Mouse (Mus musculus) brain, embryonic 18.5 days (tissue): ENCODE measurements at regions not wholly inside any gene's neighbourhood (a gene's known extent, or its start where the extent isn't known, plus 50 kb on each side); places are given as distances from the start of the nearest gene placed in this dataset.

ENCODE experiments used
- DNase-seq: peaks from one replicate; pipeline ENCODE4 v3.0.0-alpha.2; 2012; ENCODE audit warnings: low read depth, low spot score

GRCm38 (mm10) chr11:40624126-40624778 lies 70.8 kb downstream of the Mat2b start:
- DNase-seq, result no peak

DNA sequence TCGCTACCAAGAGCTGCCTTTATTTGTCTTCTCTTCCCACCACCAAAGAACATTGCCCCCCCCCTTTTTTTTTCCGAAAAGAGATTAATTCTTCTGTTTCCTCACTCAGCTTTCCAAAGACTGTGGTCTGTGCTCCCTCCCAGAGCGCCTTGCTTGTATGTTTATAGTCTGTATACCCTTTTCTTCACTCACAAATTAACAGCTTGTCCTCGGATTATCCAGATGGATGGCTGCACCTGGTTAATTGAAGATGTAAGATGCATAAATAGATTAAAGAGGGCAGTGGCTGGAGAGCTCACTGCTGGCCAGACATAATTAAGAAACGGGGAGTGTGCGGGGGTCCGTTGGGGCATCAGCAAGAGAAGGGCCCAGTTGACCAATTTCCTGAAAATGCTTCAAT lies 75.0 kb downstream of the Mat2b start:
- DNase-seq, result no peak

- no peak for DNase-seq
These were observed 92.0 kb downstream of the Mat2b start for GRCm38 (mm10) chr11:40603008-40603407.

DNA sequence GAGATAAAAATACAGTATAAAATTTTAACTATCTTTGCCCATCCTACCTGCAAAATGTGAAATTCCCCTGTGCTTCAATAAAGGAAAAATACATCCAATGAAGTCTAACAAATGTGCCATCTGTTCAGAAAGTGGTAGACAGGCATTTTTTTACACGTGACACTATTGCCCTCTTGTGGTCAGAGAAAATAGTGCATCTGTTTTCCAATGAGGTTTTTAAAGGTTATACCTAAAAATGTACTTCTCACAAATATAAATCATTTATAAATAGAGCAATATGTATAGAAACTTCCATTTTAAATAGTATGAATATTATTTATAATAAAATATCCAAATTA lies 93.5 kb downstream of the Mat2b start:
- DNase-seq, result no peak

DNA sequence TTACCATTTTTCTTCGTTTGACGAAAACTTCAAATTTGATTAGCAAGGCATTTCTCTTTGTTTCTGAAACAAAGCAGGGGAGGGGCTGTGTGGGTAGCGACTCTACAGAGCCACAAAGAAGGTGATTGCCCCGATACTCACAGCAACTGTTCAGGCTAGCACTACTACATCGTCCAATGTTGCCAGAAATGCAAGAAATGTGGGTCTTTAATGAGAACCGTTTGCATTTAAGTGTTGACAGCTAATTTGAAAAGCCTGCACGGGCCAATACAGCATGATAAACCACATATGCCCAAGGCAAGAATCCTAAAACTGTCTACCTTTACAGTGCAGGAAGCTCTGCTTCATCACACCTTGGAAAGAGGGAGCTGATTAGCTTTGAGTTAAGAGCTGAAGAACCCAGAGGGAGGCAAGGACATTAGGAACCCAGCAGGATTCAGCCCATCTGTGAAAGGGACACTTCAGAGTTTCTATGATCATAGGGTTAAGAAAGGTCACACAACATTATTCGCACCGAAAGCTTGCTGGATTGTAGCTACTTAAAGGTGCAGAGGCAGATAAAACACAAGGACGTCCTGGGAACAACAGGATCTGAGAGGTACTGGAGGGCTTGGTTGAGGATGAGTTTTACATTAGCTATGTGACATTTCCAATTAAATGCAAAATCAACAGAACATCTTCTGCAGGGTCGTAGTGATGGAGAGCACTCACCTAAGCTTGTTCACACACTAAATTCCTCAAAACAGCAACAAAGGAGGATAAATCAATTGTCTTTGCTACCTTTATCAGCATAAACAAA lies 94.0 kb downstream of the Mat2b start:
- DNase-seq, result no peak

- no peak for DNase-seq
These were observed 94.8 kb downstream of the Mat2b start for GRCm38 (mm10) chr11:40599956-40600772.

DNA sequence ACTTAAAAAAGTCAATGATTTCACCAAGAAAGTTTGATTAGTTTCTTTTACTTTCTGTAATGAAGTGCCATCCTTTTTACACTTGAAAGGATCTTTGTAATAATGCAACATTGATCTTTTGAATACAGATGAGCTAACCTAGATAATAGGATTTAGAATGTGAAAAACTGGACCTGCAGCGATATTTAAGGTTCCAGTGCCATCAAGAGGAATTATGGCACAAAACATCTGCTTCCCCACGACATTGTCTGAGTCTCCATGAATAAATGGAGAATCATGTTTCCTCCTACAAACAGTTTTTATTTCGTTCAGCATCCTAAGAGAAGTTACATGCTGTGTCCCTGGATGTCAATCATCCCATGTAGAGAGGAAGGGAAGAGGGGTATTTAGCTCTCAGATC lies 98.7 kb downstream of the Mat2b start:
- DNase-seq, result no peak

- DNase-seq, result no peak
These were observed 102.9 kb downstream of the Mat2b start for GRCm38 (mm10) chr11:40592056-40592455.

- DNase-seq, result no peak
These were observed 121.3 kb downstream of the Mat2b start for GRCm38 (mm10) chr11:40573758-40574139.

GRCm38 (mm10) chr11:40572953-40573757 lies 121.8 kb downstream of the Mat2b start:
- DNase-seq, result no peak

- DNase-seq, result no peak
These were observed 132.1 kb downstream of the Mat2b start for GRCm38 (mm10) chr11:40562866-40563265.

- DNase-seq, result no peak
These were observed 133.0 kb downstream of the Mat2b start for GRCm38 (mm10) chr11:40561983-40562382.

DNA sequence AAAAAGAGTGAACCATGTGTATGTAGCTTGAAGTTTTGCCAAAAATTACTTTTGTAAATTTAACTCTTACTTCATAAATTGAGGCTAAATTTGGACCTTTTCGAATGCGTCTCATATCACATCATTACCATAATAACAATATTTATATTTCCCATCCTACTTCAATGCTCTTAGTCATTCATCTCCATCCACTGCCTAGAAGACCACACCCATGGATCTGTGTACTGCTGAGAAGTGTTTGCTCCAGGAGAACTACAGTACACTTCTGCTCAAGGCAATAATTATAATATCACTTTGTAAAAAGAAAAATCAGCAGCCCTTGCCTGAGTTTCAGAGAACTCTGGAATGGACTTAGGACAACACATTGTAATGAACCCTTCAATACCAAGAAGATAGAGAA lies 133.6 kb downstream of the Mat2b start:
- DNase-seq, result no peak

DNA sequence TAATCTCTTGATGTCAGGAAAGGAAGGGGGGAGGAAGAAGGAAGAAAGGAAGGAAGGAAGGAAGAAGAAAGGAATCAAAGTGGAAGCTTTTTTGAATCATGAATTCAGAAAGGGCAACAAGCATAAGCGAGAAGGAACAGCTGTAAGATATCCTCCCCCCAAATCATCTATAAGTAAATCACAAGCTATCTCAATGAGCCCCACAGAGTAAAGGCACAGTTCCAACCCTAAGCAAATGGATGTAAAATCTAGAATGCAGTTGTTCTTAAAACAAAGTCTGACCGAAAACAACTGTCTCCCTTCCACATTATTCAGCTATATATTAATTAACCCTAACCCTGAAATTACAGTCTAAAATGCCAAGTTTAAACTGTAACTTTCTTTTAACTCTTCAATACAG lies 136.5 kb downstream of the Mat2b start:
- DNase-seq, result no peak

- no peak for DNase-seq
These were observed 139.9 kb downstream of the Mat2b start for GRCm38 (mm10) chr11:40554867-40555794.

- DNase-seq, result no peak
These were observed 142.9 kb downstream of the Mat2b start for GRCm38 (mm10) chr11:40552054-40552453.

DNA sequence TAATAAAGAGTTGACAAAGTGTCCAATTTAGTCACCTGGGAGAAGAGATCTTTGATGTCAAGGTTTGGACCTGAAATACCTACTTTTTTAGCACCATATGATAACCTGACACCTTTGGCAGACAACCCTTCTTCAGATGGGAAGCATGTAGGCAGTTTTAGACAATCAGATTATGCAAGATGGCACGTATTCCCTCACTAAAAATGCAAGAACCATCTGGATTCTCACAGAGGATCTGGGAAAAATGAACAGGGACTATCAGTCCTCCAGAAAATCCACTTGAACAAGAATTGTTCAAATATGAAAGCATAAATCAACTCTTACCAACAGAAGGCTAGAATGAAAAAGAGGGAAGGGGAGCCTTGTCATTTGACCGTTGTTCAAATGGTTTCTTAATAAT lies 148.4 kb downstream of the Mat2b start:
- DNase-seq, result no peak

DNA sequence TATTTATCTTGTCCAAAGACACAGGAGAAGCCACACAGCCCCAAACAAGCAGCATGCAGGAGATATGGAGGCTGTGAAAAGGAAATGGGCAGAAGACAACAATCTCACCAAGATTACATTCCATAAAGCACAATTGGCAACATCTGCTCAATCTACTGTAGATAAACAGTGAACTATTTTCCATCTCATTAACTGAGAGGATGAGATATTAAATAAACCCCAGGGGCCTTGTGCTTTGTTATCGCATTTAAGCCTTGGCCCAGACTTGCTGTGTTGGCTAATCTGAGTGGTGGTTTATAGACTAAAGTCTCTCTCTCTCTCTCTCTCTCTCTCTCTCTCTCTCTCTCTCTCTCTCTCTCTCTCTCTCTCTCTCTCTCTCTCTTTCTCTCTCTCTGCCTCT lies 149.5 kb downstream of the Mat2b start:
- no peak for DNase-seq

GRCm38 (mm10) chr11:40540229-40540628 lies 154.8 kb downstream of the Mat2b start:
- DNase-seq, result no peak

DNA sequence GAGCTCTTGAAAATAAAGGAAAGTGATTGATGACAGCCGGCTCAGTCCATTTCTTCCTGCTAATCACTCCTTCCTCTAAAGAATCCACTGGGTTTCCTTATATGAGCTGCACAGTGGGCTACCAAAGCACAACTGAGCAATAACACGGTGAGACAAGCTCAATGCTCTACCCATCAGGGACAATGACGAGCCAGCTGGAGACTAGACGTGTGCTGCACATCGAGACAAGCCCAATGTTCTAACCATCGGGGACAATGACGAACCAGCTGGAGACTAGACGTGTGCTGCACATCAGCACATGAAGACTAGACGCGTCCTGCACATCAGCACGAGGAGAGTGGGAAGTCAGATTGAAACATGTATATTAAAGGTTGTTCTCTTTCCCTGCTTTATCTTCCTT lies 155.2 kb downstream of the Mat2b start:
- DNase-seq, result no peak
